Mouse (Mus musculus) duodenum, adult 2 months (tissue): ENCODE data around the gene Olfr59. TPM values are rescaled to one million over a fixed set of nuclear protein-coding genes. Genes with fewer than 3 reads are reported as not detected.

ENCODE experiments used
- polyA plus RNA-seq: library from polyadenylated mRNA; depleted of rRNA; stranded (reverse); fragments of >200 nt; gene quantifications from 2 replicates; pipeline ENCODE4 v1.2.3, GENCODE M21; 2012; ENCODE audit warnings: low replicate concordance; rRNA removed

The Olfr59 gene
- polyA plus RNA-seq = not detected in 2 replicates

GRCm38 (mm10) chr11:74283436-74283835, at the start of gene Olfr59:
Olfr59 (plus strand) TSS chr11:74283736.

GRCm38 (mm10) chr11:74259508-74259907, 24.0 kb upstream of the Olfr59 start, which contains the start of gene Olfr406:
Olfr406 (plus strand) TSS chr11:74259808.

GRCm38 (mm10) chr11:74337931-74338330, 54.4 kb downstream of the Olfr59 start, which contains the start of gene Olfr410:
Olfr410 (minus strand) TSS chr11:74338031.

Other genes starting within 250 kb of the Olfr59 start
- not detected in 2 replicates for gene Olfr139, start 227.2 kb upstream of the Olfr59 start, polyA plus RNA-seq
- not detected in 2 replicates for gene Olfr399, start 227.1 kb upstream of the Olfr59 start, polyA plus RNA-seq
- gene Zfp616, start 213.8 kb upstream of the Olfr59 start, polyA plus RNA-seq = not detected in 2 replicates
- not detected in 2 replicates for gene Olfr401, start 170.0 kb upstream of the Olfr59 start, polyA plus RNA-seq
- gene Olfr402, start 130.2 kb upstream of the Olfr59 start, polyA plus RNA-seq = not detected in 2 replicates
- gene Olfr403, start 97.5 kb upstream of the Olfr59 start, polyA plus RNA-seq = not detected in 2 replicates
- gene Olfr43, start 72.4 kb upstream of the Olfr59 start, polyA plus RNA-seq = not detected in 2 replicates
- not detected in 2 replicates for gene Olfr406, start 23.9 kb upstream of the Olfr59 start, polyA plus RNA-seq
- not detected in 2 replicates for gene Olfr410, start 54.3 kb downstream of the Olfr59 start, polyA plus RNA-seq
- gene Olfr411, start 68.9 kb downstream of the Olfr59 start, polyA plus RNA-seq = not detected in 2 replicates
- gene Olfr412, start 78.3 kb downstream of the Olfr59 start, polyA plus RNA-seq = not detected in 2 replicates